Mouse (Mus musculus): Measurements from ENCODE around the gene Trp53tg5. TPM values are rescaled to one million over a fixed set of nuclear protein-coding genes. Genes with fewer than 3 reads are reported as not detected.

The Trp53tg5 gene
- total and polyA plus RNA-seq, 2 experiments: not detected

DNA sequence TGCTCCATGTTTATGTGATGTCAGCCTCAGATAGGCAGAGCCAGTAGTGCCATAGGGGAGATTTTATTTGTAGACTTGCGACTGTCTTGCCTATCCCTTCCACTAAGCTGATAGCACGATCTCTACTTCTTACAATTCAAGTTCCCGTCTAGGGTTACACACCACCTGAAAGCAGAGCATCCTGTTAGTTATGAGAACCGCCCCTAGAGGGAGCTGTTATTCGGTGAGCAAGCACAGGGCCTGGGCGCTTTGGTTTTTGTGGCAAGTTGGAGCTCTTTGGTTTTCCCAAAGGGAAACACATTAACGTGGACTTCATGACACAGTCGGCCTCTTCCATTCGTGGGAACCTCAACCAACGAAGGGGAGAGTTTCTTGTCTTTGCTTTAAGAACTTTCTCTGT is 3.3 kb downstream of the Trp53tg5 start:
- peak; percentile 70 for TF ChIP-seq CTCF (IDR thresholded peaks at IDR 0.05; ENCODE audit: low read depth, low read length)
- no peak for TF ChIP-seq POLR2A (IDR thresholded peaks at IDR 0.05; ENCODE audit: extremely low read depth, insufficient read depth, low read length)
- 32% methylated on average over 10 of the region's 10 CpGs for WGBS
- Histone ChIP-seq H3K27ac (replicated peaks; ENCODE audit: insufficient read depth, low read depth, low read length) (no peak overlapping the region), H3K4me3 (ENCODE audit: insufficient read depth, low read depth, low read length) (no peak overlapping the region), H3K4me1 (ENCODE audit: control insufficient read depth, insufficient read depth, low read length) (no peaks in the 10 kb centered on the region), H3K79me2 (ENCODE audit: control insufficient read depth, insufficient read depth, low read length) (no peaks in the 10 kb centered on the region), H3K27me3 (ENCODE audit: control insufficient read depth, insufficient read depth, low read length) (no peaks in the 10 kb centered on the region), H3K9ac (ENCODE audit: low read depth, low read length) (no peak overlapping the region), H3K36me3 (ENCODE audit: control insufficient read depth, insufficient read depth, low read length) (peaks cover 4% of the 10 kb centered on the region)
- DNase-seq (ENCODE audit: extremely low read depth, low read depth, low spot score): peak; percentile 64

- no peak overlapping the region for H3K4me3 ChIP-seq (ENCODE audit: insufficient read depth, low read depth, low read length)
- TF ChIP-seq POLR2A (IDR thresholded peaks at IDR 0.05; ENCODE audit: extremely low read depth, insufficient read depth, low read length) (no peak), CTCF (IDR thresholded peaks at IDR 0.05; ENCODE audit: low read depth, low read length) (no peak)
- H3K79me2 ChIP-seq (ENCODE audit: control insufficient read depth, insufficient read depth, low read length): no peaks in the 10 kb centered on the region
- H3K9ac ChIP-seq (ENCODE audit: low read depth, low read length): no peak overlapping the region
- no peak overlapping the region for H3K27ac ChIP-seq (replicated peaks; ENCODE audit: insufficient read depth, low read depth, low read length)
- WGBS: 79% methylated on average over 5 of the region's 5 CpGs
- no peak for DNase-seq (ENCODE audit: extremely low read depth, low read depth, low spot score)
- H3K36me3 ChIP-seq (ENCODE audit: control insufficient read depth, insufficient read depth, low read length): peaks cover 4% of the 10 kb centered on the region; the same call in 1 of the 2 replicates
- no peaks in the 10 kb centered on the region for H3K27me3 ChIP-seq (ENCODE audit: control insufficient read depth, insufficient read depth, low read length)
- peaks cover 2% of the 10 kb centered on the region; the same call in 1 of the 2 replicates for H3K4me1 ChIP-seq (ENCODE audit: control insufficient read depth, insufficient read depth, low read length)
Observed at GRCm38 (mm10) chr2:164466787-164467186, 6.7 kb downstream of the Trp53tg5 start.

- Histone ChIP-seq H3K4me1 (ENCODE audit: control insufficient read depth, insufficient read depth, low read length) (peaks cover 4% of the 10 kb centered on the region; the same call in 1 of the 2 replicates), H3K4me3 (ENCODE audit: insufficient read depth, low read depth, low read length) (no peak overlapping the region), H3K9ac (ENCODE audit: low read depth, low read length) (no peak overlapping the region), H3K27ac (replicated peaks; ENCODE audit: insufficient read depth, low read depth, low read length) (no peak overlapping the region), H3K36me3 (ENCODE audit: control insufficient read depth, insufficient read depth, low read length) (peaks cover 4% of the 10 kb centered on the region; the same call in 1 of the 2 replicates), H3K27me3 (ENCODE audit: control insufficient read depth, insufficient read depth, low read length) (no peaks in the 10 kb centered on the region), H3K79me2 (ENCODE audit: control insufficient read depth, insufficient read depth, low read length) (peaks cover 6% of the 10 kb centered on the region; the same call in 1 of the 2 replicates)
- DNase-seq (ENCODE audit: extremely low read depth, low read depth, low spot score): no peak
- TF ChIP-seq CTCF (IDR thresholded peaks at IDR 0.05; ENCODE audit: low read depth, low read length) (no peak), POLR2A (IDR thresholded peaks at IDR 0.05; ENCODE audit: extremely low read depth, insufficient read depth, low read length) (no peak)
Observed at GRCm38 (mm10) chr2:164465161-164465560, 8.4 kb downstream of the Trp53tg5 start.

DNA sequence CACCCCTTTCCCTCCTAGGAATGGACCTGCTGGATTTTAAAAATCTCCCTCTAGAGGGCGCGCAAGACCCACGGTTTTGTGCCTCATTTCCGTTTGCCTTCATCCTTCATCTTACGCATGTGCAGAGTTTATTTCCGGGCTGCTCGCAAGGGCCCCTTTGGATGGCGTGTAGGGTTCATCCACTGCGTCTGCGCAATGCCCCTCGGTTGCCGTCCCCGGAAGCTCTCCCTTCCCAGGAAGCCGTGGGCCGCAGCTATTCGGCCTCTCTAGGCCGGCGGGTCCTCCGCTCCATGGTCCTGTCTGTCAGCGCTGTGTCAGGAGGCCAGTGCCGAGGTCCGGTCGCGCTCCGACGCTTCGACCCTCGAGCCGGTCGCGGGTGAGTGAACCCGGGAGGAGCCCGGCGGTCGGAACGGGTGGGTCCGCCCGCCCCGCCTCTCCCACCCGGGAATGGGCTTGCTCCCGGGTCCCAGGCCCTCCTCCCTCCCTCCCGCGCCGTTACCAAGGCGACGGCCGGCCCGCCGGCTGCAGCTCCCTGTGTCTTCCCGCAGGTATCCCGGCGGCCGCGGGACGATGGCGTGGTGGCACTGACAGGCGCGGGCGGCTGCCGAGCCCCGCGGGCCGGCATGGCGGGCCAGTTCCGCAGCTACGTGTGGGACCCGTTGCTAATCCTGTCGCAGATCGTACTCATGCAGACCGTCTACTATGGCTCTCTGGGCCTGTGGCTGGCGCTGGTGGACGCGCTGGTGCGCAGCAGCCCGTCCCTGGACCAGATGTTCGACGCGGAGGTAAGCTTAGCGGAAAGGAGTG is 12.6 kb downstream of the Trp53tg5 start, which contains the start of gene Gm20458:
Gene Gm20458 (plus strand): TSS at position 223 of the 807 bp plus-strand sequence.
- Histone ChIP-seq H3K4me1 (ENCODE audit: control insufficient read depth, insufficient read depth, low read length) (peaks cover 18% of the 10 kb centered on the region), H3K79me2 (ENCODE audit: control insufficient read depth, insufficient read depth, low read length) (peaks cover 6% of the 10 kb centered on the region; the same call in 1 of the 2 replicates), H3K27me3 (ENCODE audit: control insufficient read depth, insufficient read depth, low read length) (no peaks in the 10 kb centered on the region), H3K4me3 (ENCODE audit: insufficient read depth, low read depth, low read length) (peak within 1 kb of the TSS; percentile 95), H3K9ac (ENCODE audit: low read depth, low read length) (peak within 1 kb of the TSS; percentile 89), H3K36me3 (ENCODE audit: control insufficient read depth, insufficient read depth, low read length) (peaks cover 4% of the 10 kb centered on the region; the same call in 1 of the 2 replicates), H3K27ac (replicated peaks; ENCODE audit: insufficient read depth, low read depth, low read length) (peak within 1 kb of the TSS; percentile 90)
- peak; percentile 67 for TF ChIP-seq POLR2A (IDR thresholded peaks at IDR 0.05; ENCODE audit: extremely low read depth, insufficient read depth, low read length)
- TF ChIP-seq CTCF (IDR thresholded peaks at IDR 0.05; ENCODE audit: low read depth, low read length): peak; percentile 64
- peak; percentile 95 for DNase-seq (ENCODE audit: extremely low read depth, low read depth, low spot score)
- WGBS: under 1% methylated on average over 79 of the region's 79 CpGs

DNA sequence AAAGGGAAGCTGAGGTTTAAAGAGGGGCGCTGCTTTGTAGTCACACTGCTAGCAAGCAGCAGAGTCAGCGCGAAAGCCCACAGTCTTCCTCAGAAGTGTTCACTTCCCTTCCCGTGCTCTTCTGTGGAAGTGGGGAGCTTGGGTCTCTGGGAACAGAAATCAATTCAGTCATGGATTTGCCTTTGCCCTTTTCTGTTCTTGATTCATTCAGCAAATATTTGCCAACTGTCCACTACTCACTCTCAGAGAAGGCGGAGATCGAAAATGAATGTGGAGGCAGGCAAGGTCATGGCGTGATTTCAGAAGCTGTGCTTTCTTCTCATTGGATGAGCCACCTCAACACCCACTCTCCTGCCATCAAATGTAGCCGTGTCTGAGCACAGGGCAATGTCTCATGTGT is 15.0 kb downstream of the Trp53tg5 start:
- Histone ChIP-seq H3K79me2 (ENCODE audit: control insufficient read depth, insufficient read depth, low read length) (peaks cover 6% of the 10 kb centered on the region; the same call in 1 of the 2 replicates), H3K4me1 (ENCODE audit: control insufficient read depth, insufficient read depth, low read length) (peaks cover 29% of the 10 kb centered on the region), H3K9ac (ENCODE audit: low read depth, low read length) (peak overlapping the region; percentile 25; the same call in 1 of the 2 replicates), H3K36me3 (ENCODE audit: control insufficient read depth, insufficient read depth, low read length) (no peaks in the 10 kb centered on the region; the same call in 1 of the 2 replicates), H3K4me3 (ENCODE audit: insufficient read depth, low read depth, low read length) (no peak overlapping the region), H3K27ac (replicated peaks; ENCODE audit: insufficient read depth, low read depth, low read length) (peak overlapping the region; percentile 99), H3K27me3 (ENCODE audit: control insufficient read depth, insufficient read depth, low read length) (no peaks in the 10 kb centered on the region)
- DNase-seq (ENCODE audit: extremely low read depth, low read depth, low spot score): peak; percentile 100
- TF ChIP-seq CTCF (IDR thresholded peaks at IDR 0.05; ENCODE audit: low read depth, low read length) (no peak), POLR2A (IDR thresholded peaks at IDR 0.05; ENCODE audit: extremely low read depth, insufficient read depth, low read length) (no peak)
- WGBS: 16% methylated on average over 8 of the region's 8 CpGs

All from liver, adult 2 months (tissue).